Mouse (Mus musculus): ENCODE results near the gene Ergic1.

The Ergic1 gene

GRCm38 (mm10) chr17:26561290-26561640 is at the start of gene Ergic1:
Gene Ergic1, plus strand, starts transcription at chr17:26561489.
- in situ Hi-C loops (cut with MboI) = loop anchor here (5.0 kb wide), 1 partner anchor 54 kb away; no protein-coding TSS in a partner anchor

- in situ Hi-C loops (cut with MboI) = no loop called here
Measured at GRCm38 (mm10) chr17:26511816-26512774, 49.2 kb upstream of the Ergic1 start.

GRCm38 (mm10) chr17:26512961-26513360 is 48.3 kb upstream of the Ergic1 start:
- in situ Hi-C loops (cut with MboI) = no loop called here

- in situ Hi-C loops (cut with MboI) = no loop called here
Measured at GRCm38 (mm10) chr17:26513459-26514290, 47.6 kb upstream of the Ergic1 start.

GRCm38 (mm10) chr17:26514581-26515030 is 46.7 kb upstream of the Ergic1 start:
- in situ Hi-C loops (cut with MboI) = no loop called here

GRCm38 (mm10) chr17:26515675-26516074 is 45.6 kb upstream of the Ergic1 start:
- in situ Hi-C loops (cut with MboI) = no loop called here

- in situ Hi-C loops (cut with MboI) = no loop called here
Measured at GRCm38 (mm10) chr17:26518306-26518705, 43.0 kb upstream of the Ergic1 start.

- in situ Hi-C loops (cut with MboI) = no loop called here
Measured at GRCm38 (mm10) chr17:26522711-26523110, 38.6 kb upstream of the Ergic1 start.

GRCm38 (mm10) chr17:26524316-26524715 is 37.0 kb upstream of the Ergic1 start:
- in situ Hi-C loops (cut with MboI) = no loop called here

GRCm38 (mm10) chr17:26524801-26525200 is 36.5 kb upstream of the Ergic1 start:
- in situ Hi-C loops (cut with MboI) = loop anchor here (25.0 kb wide), 1 partner anchor 112 kb away; no protein-coding TSS in a partner anchor

GRCm38 (mm10) chr17:26525316-26525715 is 36.0 kb upstream of the Ergic1 start:
- in situ Hi-C loops (cut with MboI) = loop anchor here (25.0 kb wide), 1 partner anchor 112 kb away; no protein-coding TSS in a partner anchor

GRCm38 (mm10) chr17:26527291-26527690 is 34.0 kb upstream of the Ergic1 start:
- in situ Hi-C loops (cut with MboI) = loop anchor here (25.0 kb wide), 1 partner anchor 110 kb away; no protein-coding TSS in a partner anchor

GRCm38 (mm10) chr17:26528751-26529150 is 32.5 kb upstream of the Ergic1 start:
- in situ Hi-C loops (cut with MboI) = loop anchor here (25.0 kb wide), 1 partner anchor 109 kb away; no protein-coding TSS in a partner anchor

- in situ Hi-C loops (cut with MboI) = loop anchor here (25.0 kb wide), 1 partner anchor 107 kb away; no protein-coding TSS in a partner anchor
Measured at GRCm38 (mm10) chr17:26529791-26530241, 31.5 kb upstream of the Ergic1 start.

GRCm38 (mm10) chr17:26530590-26531081 is 30.7 kb upstream of the Ergic1 start:
- in situ Hi-C loops (cut with MboI) = loop anchor here (25.0 kb wide), 1 partner anchor 107 kb away; no protein-coding TSS in a partner anchor

GRCm38 (mm10) chr17:26531395-26532027 is 29.8 kb upstream of the Ergic1 start:
- in situ Hi-C loops (cut with MboI) = loop anchor here (25.0 kb wide), 1 partner anchor 106 kb away; no protein-coding TSS in a partner anchor

- in situ Hi-C loops (cut with MboI) = loop anchor here (25.0 kb wide), 1 partner anchor 105 kb away; no protein-coding TSS in a partner anchor
Measured at GRCm38 (mm10) chr17:26532476-26533045, 28.7 kb upstream of the Ergic1 start.

GRCm38 (mm10) chr17:26533871-26534372 is 27.4 kb upstream of the Ergic1 start:
- in situ Hi-C loops (cut with MboI) = loop anchor here (25.0 kb wide), 1 partner anchor 103 kb away; no protein-coding TSS in a partner anchor

GRCm38 (mm10) chr17:26534695-26535094 is 26.6 kb upstream of the Ergic1 start:
- in situ Hi-C loops (cut with MboI) = loop anchor here (25.0 kb wide), 1 partner anchor 103 kb away; no protein-coding TSS in a partner anchor
